Mouse (Mus musculus) intestine, postnatal 0 days (tissue): ENCODE measurements around the gene Cep83. TPM values are rescaled to one million over a fixed set of nuclear protein-coding genes. Genes with fewer than 3 reads are reported as not detected.
"Not testable (repeated sequence)": the region's sequence is repeated elsewhere in the genome, so short reads cannot be mapped to it uniquely, and the experiment has no call there.

ENCODE experiments used
- ATAC-seq: fragments of 200-750 bp; cut with Nextera tagmentation; 2 replicates; pipeline ENCODE4 v1.8.0; 2017; ENCODE audit warnings: mild to moderate bottlenecking, moderate TSS enrichment, moderate library complexity
- H3K27ac ChIP-seq: fragments of 300-500 bp; sonication (generic); 2 replicates; pipeline ENCODE4 v1.5.1; 2014; ENCODE audit warnings: mild to moderate bottlenecking, low read depth, low read length, moderate library complexity
- H3K27me3 ChIP-seq: fragments of 300-500 bp; sonication (generic); replicated peaks from 2 replicates; pipeline ENCODE4 v1.6.1; 2014; ENCODE audit warnings: low read length, mixed read lengths; ENCODE audit not compliant: control insufficient read depth, insufficient read depth
- H3K36me3 ChIP-seq: fragments of 300-500 bp; sonication (generic); 2 replicates; pipeline ENCODE4 v1.6.1; 2014; ENCODE audit warnings: mild to moderate bottlenecking, moderate library complexity; ENCODE audit not compliant: control insufficient read depth, insufficient read depth
- H3K4me1 ChIP-seq: fragments of 300-500 bp; sonication (generic); replicated peaks from 2 replicates; pipeline ENCODE4 v1.6.1; 2014; ENCODE audit warnings: antibody characterized with exemption, low read length, mixed read lengths; ENCODE audit not compliant: control insufficient read depth, insufficient read depth
- H3K4me2 ChIP-seq: fragments of 300-500 bp; sonication (generic); replicated peaks from 2 replicates; pipeline ENCODE4 v1.6.1; 2014; ENCODE audit warnings: low read depth, mild to moderate bottlenecking, moderate library complexity
- H3K4me3 ChIP-seq: fragments of 300-500 bp; sonication (generic); 2 replicates; pipeline ENCODE4 v1.5.1; 2014; ENCODE audit warnings: low read depth, low read length
- H3K9ac ChIP-seq: fragments of 300-500 bp; sonication (generic); 2 replicates; pipeline ENCODE4 v1.6.1; 2014; ENCODE audit warnings: mild to moderate bottlenecking, low read depth, low read length
- H3K9me3 ChIP-seq: fragments of 300-500 bp; sonication (generic); 2 replicates; pipeline ENCODE4 v1.6.1; 2016; ENCODE audit warnings: mixed run types; ENCODE audit not compliant: control insufficient read depth
- CTCF ChIP-seq: sonication (generic); IDR thresholded peaks from 2 replicates; pipeline ENCODE4 v1.5.1; 2016; ENCODE audit warnings: low read depth, mild to moderate bottlenecking, control low read depth, antibody characterized with exemption, moderate library complexity
- WGBS: fragments of 180-500 bp; shearing (Covaris S2); extraction: QIAGEN DNeasy Blood & Tissue Kit; methylation state at CpG from one replicate; pipeline ENCODE4 v1.1.7; 2014; 5-methylcytosine and 5-hydroxymethylcytosine counted together
- polyA plus RNA-seq: library from polyadenylated mRNA; unstranded; fragments of >200 nt; fragmentation: Nextera tagmentation; extraction: Ambion mirVana; gene quantifications from 2 replicates; pipeline ENCODE4 v1.2.1, GENCODE M21; 2015

The Cep83 gene
- polyA plus RNA-seq, 1 experiment from 2014 or later, result 9.5 TPM

GRCm38 (mm10) chr10:94709622-94710319 lies 21.3 kb downstream of the Cep83 start:
- WGBS, result 68% methylated on average over 3 of the region's 3 CpGs
- ATAC-seq, result no peak
- H3K27me3 ChIP-seq, result no peaks in the 10 kb centered on the region

GRCm38 (mm10) chr10:94710320-94710695 lies 21.9 kb downstream of the Cep83 start:
- H3K4me3 ChIP-seq, result no peak overlapping the region
- peak; percentile 35 for TF ChIP-seq CTCF
- H3K9ac ChIP-seq, result no peak overlapping the region
- whole genome bisulfite sequencing, result 89% methylated on average over 2 of the region's 2 CpGs
- no peaks in the 10 kb centered on the region for H3K4me1 ChIP-seq
- no peak for ATAC-seq
- no peak overlapping the region for H3K4me2 ChIP-seq
- no peaks in the 10 kb centered on the region for H3K27me3 ChIP-seq
- no peaks in the 10 kb centered on the region for H3K36me3 ChIP-seq
- H3K27ac ChIP-seq, result no peak overlapping the region
- H3K9me3 ChIP-seq, result no peaks in the 10 kb centered on the region

More at GRCm38 (mm10) chr10:94709622-94710319, 21.3 kb downstream of the Cep83 start:
- H3K27ac ChIP-seq, result no peak overlapping the region
- H3K4me1 ChIP-seq, result no peaks in the 10 kb centered on the region
- H3K9ac ChIP-seq, result no peak overlapping the region
- no peaks in the 10 kb centered on the region for H3K9me3 ChIP-seq
- no peaks in the 10 kb centered on the region for H3K36me3 ChIP-seq
- no peak for TF ChIP-seq CTCF
- no peak overlapping the region for H3K4me3 ChIP-seq
- no peak overlapping the region for H3K4me2 ChIP-seq

DNA sequence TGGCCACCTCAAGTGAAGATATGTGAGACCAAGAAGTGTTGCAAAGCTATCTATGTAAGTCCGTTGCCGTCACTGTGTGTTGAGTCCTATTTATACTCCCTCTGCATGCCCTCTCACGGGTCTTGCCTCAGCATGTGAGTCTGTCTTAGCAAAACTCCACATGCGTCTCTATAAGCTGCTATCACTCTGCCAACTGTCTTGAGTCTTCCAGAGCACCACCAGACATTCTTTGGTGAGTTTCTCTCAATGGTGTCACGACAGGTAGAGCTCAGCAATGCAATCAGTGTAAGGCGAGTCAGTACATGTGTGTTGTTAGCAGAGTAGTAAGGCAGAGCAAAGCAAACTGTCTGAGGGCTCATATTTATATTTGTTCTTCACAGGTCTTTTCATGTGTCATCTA lies 31.8 kb downstream of the Cep83 start:
- H3K4me3 ChIP-seq, result no peak overlapping the region
- no peak overlapping the region for H3K4me2 ChIP-seq
- ATAC-seq, result no peak
- H3K4me1 ChIP-seq, result no peaks in the 10 kb centered on the region
- no peaks in the 10 kb centered on the region for H3K27me3 ChIP-seq
- WGBS, result 92% methylated on average over 6 of the region's 6 CpGs
- H3K36me3 ChIP-seq, result peaks cover 7% of the 10 kb centered on the region; the same call in 1 of the 2 replicates
- TF ChIP-seq CTCF, result no peak
- H3K9me3 ChIP-seq, result no peaks in the 10 kb centered on the region
- H3K27ac ChIP-seq, result no peak overlapping the region
- H3K9ac ChIP-seq, result no peak overlapping the region

GRCm38 (mm10) chr10:94728053-94728452 lies 39.6 kb downstream of the Cep83 start:
- WGBS, result 89% methylated on average over 2 of the region's 2 CpGs
- not testable (repeated sequence) for H3K4me3 ChIP-seq, H3K9me3 ChIP-seq, H3K9ac ChIP-seq, H3K4me2 ChIP-seq, H3K4me1 ChIP-seq, H3K27me3 ChIP-seq, ATAC-seq, H3K36me3 ChIP-seq, H3K27ac ChIP-seq

- TF ChIP-seq CTCF, result no peak
- Histone ChIP-seq H3K9me3 (no peaks in the 10 kb centered on the region), H3K4me1 (no peaks in the 10 kb centered on the region), H3K27ac (no peak overlapping the region), H3K4me3 (no peak overlapping the region), H3K27me3 (no peaks in the 10 kb centered on the region), H3K9ac (no peak overlapping the region), H3K36me3 (peaks cover 9% of the 10 kb centered on the region; the same call in 1 of the 2 replicates), H3K4me2 (no peak overlapping the region)
- no peak for ATAC-seq
- WGBS, result 95% methylated on average over 3 of the region's 3 CpGs
These were observed 42.0 kb downstream of the Cep83 start for GRCm38 (mm10) chr10:94730445-94730844.

DNA sequence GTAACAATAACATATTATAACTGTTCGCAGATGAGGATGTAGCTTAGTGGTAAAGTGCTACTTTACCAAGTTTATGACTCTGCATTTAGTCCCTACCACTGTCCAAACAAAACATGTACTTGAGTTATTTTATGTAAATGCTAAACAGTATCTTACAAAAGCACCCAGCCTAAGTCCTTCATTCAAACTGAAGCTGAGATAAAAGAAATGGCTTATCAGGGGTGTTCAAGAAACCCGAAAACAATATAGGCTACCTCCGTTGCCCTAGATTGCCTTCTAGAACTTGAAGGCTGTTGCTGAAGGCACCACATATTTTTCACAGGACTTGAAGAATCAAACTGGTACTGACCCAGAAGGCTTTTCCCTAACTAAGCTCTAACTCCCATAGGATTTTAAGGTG lies 46.4 kb downstream of the Cep83 start:
- no peak for TF ChIP-seq CTCF
- H3K4me3 ChIP-seq, result no peak overlapping the region
- no peak overlapping the region for H3K27ac ChIP-seq
- no peak overlapping the region for H3K4me2 ChIP-seq
- H3K27me3 ChIP-seq, result no peaks in the 10 kb centered on the region
- no peak for ATAC-seq
- no peak overlapping the region for H3K9ac ChIP-seq
- H3K4me1 ChIP-seq, result no peaks in the 10 kb centered on the region
- H3K9me3 ChIP-seq, result no peaks in the 10 kb centered on the region
- no peaks in the 10 kb centered on the region for H3K36me3 ChIP-seq
- WGBS, result 90% methylated on average over 3 of the region's 3 CpGs
